Mouse (Mus musculus) left cerebral cortex, adult 8-10 months (tissue): Measurements from ENCODE around the gene Trmt1. TPM values are rescaled to one million over a fixed set of nuclear protein-coding genes. Genes with fewer than 3 reads are reported as not detected.
"Not testable (repeated sequence)": the region's sequence is repeated elsewhere in the genome, so short reads cannot be mapped to it uniquely, and the experiment has no call there.

ENCODE experiments used
- DNase-seq, 2 experiments: peaks; one replicate each; pipeline ENCODE4 v3.0.0; 2022; ENCODE audit warnings: low spot score in 2 of 2
- total RNA-seq, 4 experiments: library from RNA; stranded (reverse); gene quantifications; 2 replicates each; pipeline ENCODE4 v1.2.4; 2022

Trmt1 gene
- total RNA-seq, 4 experiments from 2014 or later: 101 to 105 (median 103) TPM

GRCm38 (mm10) chr8:84658951-84659350, 27.2 kb upstream of the Trmt1 start:
- DNase-seq: no peak

GRCm38 (mm10) chr8:84659936-84660818, 25.9 kb upstream of the Trmt1 start:
- DNase-seq: no peak

GRCm38 (mm10) chr8:84660819-84661457, 25.2 kb upstream of the Trmt1 start:
- no peak for DNase-seq

GRCm38 (mm10) chr8:84661458-84661871, 24.6 kb upstream of the Trmt1 start:
- DNase-seq: peak; percentile 38 to 68

- no peak for DNase-seq
Observed at GRCm38 (mm10) chr8:84661961-84662571, 24.0 kb upstream of the Trmt1 start.

GRCm38 (mm10) chr8:84662581-84663065, 23.5 kb upstream of the Trmt1 start, which contains the start of gene Ier2:
Ier2 (minus strand) TSS chr8:84662852.
- peak; percentile 90 to 91 for DNase-seq

- DNase-seq: peak; percentile 92 to 96
Observed at GRCm38 (mm10) chr8:84663483-84664327, 22.4 kb upstream of the Trmt1 start.

GRCm38 (mm10) chr8:84664566-84665384, 21.3 kb upstream of the Trmt1 start:
- peak; percentile 62 to 77 for DNase-seq

GRCm38 (mm10) chr8:84665385-84665893, 20.7 kb upstream of the Trmt1 start:
- DNase-seq: no peak

- DNase-seq: no peak
Observed at GRCm38 (mm10) chr8:84668081-84668480, 18.0 kb upstream of the Trmt1 start.

GRCm38 (mm10) chr8:84668731-84669485, 17.2 kb upstream of the Trmt1 start:
- no peak for DNase-seq

GRCm38 (mm10) chr8:84670295-84671006, 15.7 kb upstream of the Trmt1 start:
- DNase-seq: not testable (repeated sequence)

- no peak for DNase-seq
Observed at GRCm38 (mm10) chr8:84677305-84677704, 8.8 kb upstream of the Trmt1 start.

GRCm38 (mm10) chr8:84681476-84681875, 4.6 kb upstream of the Trmt1 start:
- no peak for DNase-seq

- DNase-seq: no peak
Observed at GRCm38 (mm10) chr8:84682257-84682656, 3.9 kb upstream of the Trmt1 start.

- DNase-seq: no peak
Observed at GRCm38 (mm10) chr8:84684537-84684936, 1.6 kb upstream of the Trmt1 start.

GRCm38 (mm10) chr8:84687003-84687704, 1.0 kb downstream of the Trmt1 start:
- no peak for DNase-seq

GRCm38 (mm10) chr8:84687705-84688100, 1.6 kb downstream of the Trmt1 start, which contains the start of gene Nacc1:
Nacc1 (minus strand) TSS chr8:84687862.
- peak in 1 of 2 experiments; percentile 78 for DNase-seq
